8 mouse cellular contexts compared by ENCODE assay signal in genomic region chr4:106837425-106837824, GRCm38 (mm10). TPM values are rescaled to one million over a fixed set of nuclear protein-coding genes. Genes with fewer than 3 reads are reported as not detected.
DNase-seq lines count a peak whose midpoint lies in the region; ATAC-seq and TF ChIP-seq lines count a peak whose summit lies in the region.

No protein-coding gene starts in this region.

- 7% methylated on average over 9 of the region's 9 CpGs for WGBS in heart, embryonic 13.5 days
- WGBS in hindbrain, embryonic 10.5 days: 5% methylated on average over 9 of the region's 9 CpGs
- WGBS in liver, postnatal 0 days (ENCODE audit: insufficient replicate concordance): 13% methylated on average over 9 of the region's 9 CpGs

- no peak for TF ChIP-seq EP300 in liver, postnatal 0 days (IDR thresholded peaks at IDR 0.05; ENCODE audit: low read depth)

- H3K4me2 ChIP-seq in heart, embryonic 13.5 days: peak overlapping the region; percentile 100
- H3K4me2 ChIP-seq in liver, postnatal 0 days (ENCODE audit: low read depth, low read length): peak overlapping the region; percentile 69

- ATAC-seq in heart, embryonic 13.5 days (ENCODE audit: extremely low read depth, insufficient number of reproducible peaks, low FRiP score, low TSS enrichment): no peak
- no peak for ATAC-seq in liver, postnatal 0 days

- peak overlapping the region; percentile 92 for H3K9ac ChIP-seq in heart, embryonic 13.5 days
- no peak overlapping the region for H3K9ac ChIP-seq in liver, postnatal 0 days (replicated peaks)

- H3K27me3 ChIP-seq in heart, embryonic 13.5 days (replicated peaks): peaks cover 7% of the 10 kb centered on the region
- peaks cover 15% of the 10 kb centered on the region for H3K27me3 ChIP-seq in hindbrain, embryonic 10.5 days (ENCODE audit: insufficient read depth, poor library complexity, severe bottlenecking)
- no peaks in the 10 kb centered on the region for H3K27me3 ChIP-seq in liver, postnatal 0 days (ENCODE audit: insufficient read depth, low read length)

- no peak for DNase-seq in heart, postnatal 10 days
- DNase-seq in NIH3T3 (ENCODE audit: low read depth): peak; percentile 36
- DNase-seq in hindbrain, embryonic 10.5 days (ENCODE audit: low spot score): no peak
- DNase-seq in liver, postnatal 0 days: no peak
- DNase-seq in left cerebral cortex, adult 8-10 months (ENCODE audit: low spot score in 2 of 2): no peak
- no peak for DNase-seq in adrenal gland, postnatal 4 days (ENCODE audit: low spot score in 2 of 2)
- no peak for DNase-seq in cerebellum, postnatal 25 days

- H3K36me3 ChIP-seq in heart, embryonic 13.5 days: no peaks in the 10 kb centered on the region
- no peaks in the 10 kb centered on the region for H3K36me3 ChIP-seq in hindbrain, embryonic 10.5 days
- no peaks in the 10 kb centered on the region for H3K36me3 ChIP-seq in liver, postnatal 0 days (replicated peaks; ENCODE audit: insufficient read depth, low read length)

- peaks cover 40% of the 10 kb centered on the region for H3K4me1 ChIP-seq in heart, embryonic 13.5 days
- H3K4me1 ChIP-seq in hindbrain, embryonic 10.5 days (replicated peaks): peaks cover 69% of the 10 kb centered on the region
- H3K4me1 ChIP-seq in liver, postnatal 0 days (ENCODE audit: insufficient read depth): peaks cover 17% of the 10 kb centered on the region

- intact Hi-C loops in heart, postnatal 10 days (cut with DNase I): loop anchor here (5.0 kb wide), 1 partner anchor 230 kb away; the partner anchor contains the start of genes Cyb5rl and Mrpl37

- H3K4me3 ChIP-seq in heart, embryonic 13.5 days: peak overlapping the region; percentile 40
- H3K4me3 ChIP-seq in hindbrain, embryonic 10.5 days: peak overlapping the region; percentile 41
- no peak overlapping the region for H3K4me3 ChIP-seq in liver, postnatal 0 days (ENCODE audit: low read depth, low read length)

- H3K9me3 ChIP-seq in heart, embryonic 13.5 days: no peaks in the 10 kb centered on the region
- no peaks in the 10 kb centered on the region for H3K9me3 ChIP-seq in hindbrain, embryonic 10.5 days
- no peaks in the 10 kb centered on the region for H3K9me3 ChIP-seq in liver, postnatal 0 days (ENCODE audit: low read length)

- TF ChIP-seq CTCF in liver, postnatal 0 days (IDR thresholded peaks at IDR 0.05; ENCODE audit: low read depth): no peak

- H3K27ac ChIP-seq in heart, embryonic 13.5 days (replicated peaks): peak overlapping the region; percentile 53
- H3K27ac ChIP-seq in hindbrain, embryonic 10.5 days: peak overlapping the region; percentile 98
- H3K27ac ChIP-seq in liver, postnatal 0 days (ENCODE audit: low read depth): no peak overlapping the region

RNA-seq across cellular contexts. Expression of gene Acot11, which starts 32.6 kb away (rescaled TPM):
- 2.2 and 3.9 TPM in 2 replicates for polyA plus RNA-seq in heart, embryonic 13.5 days (2015; fragmentation: Nextera tagmentation; extraction: Ambion mirVana)
- total RNA-seq in heart, postnatal 10 days (2021): 10 to 100 TPM; 12.8 to 26.7 TPM
- 1.8 and 2.2 TPM in 2 replicates for polyA plus RNA-seq in hindbrain, embryonic 10.5 days (2016; fragmentation: Nextera tagmentation; extraction: Ambion mirVana)
- polyA plus RNA-seq in liver, postnatal 0 days (2015; fragmentation: Nextera tagmentation; extraction: Ambion mirVana): 0.72 and 2.1 TPM in 2 replicates
- total RNA-seq in left cerebral cortex, adult 8-10 months (2022): 10 to 100 TPM; 31.0 to 59.2 (median 51.8) TPM
- 1 to 10 TPM; 6.1 to 7.4 TPM for total RNA-seq in adrenal gland, postnatal 4 days (2021)
